ENCODE assay signal across 11 mouse cellular contexts in the genomic region with DNA sequence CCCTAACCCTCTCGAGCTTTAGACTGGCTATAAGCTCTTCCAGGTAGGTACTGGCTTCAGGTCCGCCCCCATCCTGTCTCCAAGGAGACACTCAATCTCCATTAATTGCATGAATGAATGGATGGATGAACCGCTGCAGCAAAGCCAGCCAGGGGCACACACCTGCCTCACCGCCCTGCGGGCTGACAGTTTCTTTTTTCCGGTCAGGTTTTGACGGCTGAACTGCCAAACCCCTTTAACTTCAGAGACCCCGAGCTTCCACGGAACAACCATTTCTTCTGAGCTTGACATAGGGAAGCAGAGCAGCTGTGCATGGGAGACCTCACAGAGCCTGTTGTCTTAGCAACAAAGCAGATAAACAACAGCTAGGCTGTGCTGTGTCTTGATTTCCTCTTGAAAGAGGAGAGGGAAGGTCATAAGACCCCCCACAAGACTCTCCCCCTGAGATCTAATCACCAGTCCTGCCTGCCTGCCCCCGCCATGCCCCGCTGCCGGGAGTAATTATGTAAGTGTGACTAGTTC. TPM values are rescaled to one million over a fixed set of nuclear protein-coding genes. Genes with fewer than 3 reads are reported as not detected.
DNase-seq lines count a peak whose midpoint lies in the region; ATAC-seq and TF ChIP-seq lines count a peak whose summit lies in the region.
"Had no signal": no experiment of that assay in that cellular context is flagged by ENCODE, and none has a peak within 500 bp of the region (broad histone marks: within the 10 kb centered on the region; RNA-seq: fewer than 3 reads in every experiment).

No protein-coding gene starts in this region.

- peaks cover 18% of the 10 kb centered on the region for H3K4me1 ChIP-seq in heart, embryonic 10.5 days
- no peaks in the 10 kb centered on the region for H3K4me1 ChIP-seq in forebrain, postnatal 0 days (ENCODE audit: insufficient read depth)
- peaks cover 16% of the 10 kb centered on the region for H3K4me1 ChIP-seq in midbrain, embryonic 11.5 days (ENCODE audit: control insufficient read depth, insufficient read depth, low read length)

- DNase-seq in heart, embryonic 10.5 days (ENCODE audit: low spot score) = no peak
- DNase-seq in heart, postnatal 36 days = no peak
- peak; percentile 70 for DNase-seq in brain, embryonic 14.5 days (ENCODE audit: low read depth)
- peak; percentile 35 for DNase-seq in forebrain, postnatal 0 days
- DNase-seq in midbrain, embryonic 11.5 days (ENCODE audit: low spot score, missing footprints) = peak; percentile 89
- no peak for DNase-seq in ovary, postnatal 10 days (ENCODE audit: low spot score)
- no peak for DNase-seq in cerebellum, adult 9-11 months
- DNase-seq: kidney, adult 2 months; liver, embryonic 13.5 days had no signal

- H3K4me2 ChIP-seq in forebrain, postnatal 0 days (ENCODE audit: low read depth) = no peak overlapping the region
- peak overlapping the region; percentile 14; the same call in 1 of the 2 replicates for H3K4me2 ChIP-seq in midbrain, embryonic 11.5 days
- H3K4me2 ChIP-seq: liver, embryonic 13.5 days had no signal

- H3K9ac ChIP-seq in forebrain, postnatal 0 days = no peak overlapping the region
- no peak overlapping the region for H3K9ac ChIP-seq in midbrain, embryonic 11.5 days (ENCODE audit: low read length)
- H3K9ac ChIP-seq: liver, embryonic 13.5 days had no signal

- H3K27me3 ChIP-seq in heart, embryonic 10.5 days (ENCODE audit: insufficient read depth, poor library complexity, severe bottlenecking) = 0 out of 2 replicates have a peak, but pooled peaks cover 3% of the 10 kb centered on the region
- no peaks in the 10 kb centered on the region for H3K27me3 ChIP-seq in forebrain, postnatal 0 days (ENCODE audit: insufficient read depth, low read length)
- H3K27me3 ChIP-seq in midbrain, embryonic 11.5 days (ENCODE audit: control insufficient read depth, insufficient read depth, low read length) = no peaks in the 10 kb centered on the region

- ATAC-seq in forebrain, postnatal 0 days = peak; percentile 82
- peak; percentile 79 for ATAC-seq in midbrain, embryonic 11.5 days (ENCODE audit: low FRiP score)
- no peak for ATAC-seq in inflammation-experienced regulatory T-cells, adult 6 months

- intact Hi-C loops in heart, postnatal 36 days (cut with DNase I) = no loop called here

- WGBS in heart, embryonic 10.5 days = 30% methylated on average over 12 of the region's 12 CpGs
- 43% methylated on average over 12 of the region's 12 CpGs for WGBS in forebrain, postnatal 0 days
- 20% methylated on average over 12 of the region's 12 CpGs for WGBS in midbrain, embryonic 11.5 days

- H3K4me3 ChIP-seq in heart, embryonic 10.5 days = 0 out of 2 replicates have a peak overlapping the region, but pooled peaks have one; percentile 27
- no peak overlapping the region for H3K4me3 ChIP-seq in forebrain, postnatal 0 days (ENCODE audit: low read depth, low read length)
- no peak overlapping the region for H3K4me3 ChIP-seq in midbrain, embryonic 11.5 days (ENCODE audit: low read depth, low read length)
- H3K4me3 ChIP-seq: liver, embryonic 13.5 days had no signal

- H3K9me3 ChIP-seq in heart, embryonic 10.5 days = no peaks in the 10 kb centered on the region
- H3K9me3 ChIP-seq in forebrain, postnatal 0 days (ENCODE audit: low read length) = no peaks in the 10 kb centered on the region
- H3K9me3 ChIP-seq in midbrain, embryonic 11.5 days (ENCODE audit: control insufficient read depth, low read length) = no peaks in the 10 kb centered on the region
- H3K9me3 ChIP-seq: liver, embryonic 13.5 days had no signal

- TF ChIP-seq CTCF in brain, embryonic 14.5 days (IDR thresholded peaks at IDR 0.05; ENCODE audit: borderline replicate concordance, extremely low read depth, insufficient read depth, insufficient read length) = no peak
- TF ChIP-seq CTCF in forebrain, postnatal 0 days (IDR thresholded peaks at IDR 0.05; ENCODE audit: low read depth) = no peak

- peak overlapping the region; percentile 22; the same call in 1 of the 2 replicates for H3K27ac ChIP-seq in heart, embryonic 10.5 days
- no peak overlapping the region for H3K27ac ChIP-seq in forebrain, postnatal 0 days (ENCODE audit: low read depth, low read length)
- H3K27ac ChIP-seq in midbrain, embryonic 11.5 days (ENCODE audit: low read depth, low read length) = peak overlapping the region; percentile 15; the same call in 1 of the 2 replicates
- H3K27ac ChIP-seq: liver, embryonic 13.5 days had no signal

- H3K36me3 ChIP-seq in heart, embryonic 10.5 days = no peaks in the 10 kb centered on the region
- H3K36me3 ChIP-seq in forebrain, postnatal 0 days (ENCODE audit: insufficient read depth) = no peaks in the 10 kb centered on the region
- H3K36me3 ChIP-seq in midbrain, embryonic 11.5 days (ENCODE audit: control insufficient read depth, insufficient read depth, low read length) = no peaks in the 10 kb centered on the region
- H3K36me3 ChIP-seq: liver, embryonic 13.5 days had no signal

- no peak for TF ChIP-seq POLR2A in brain, embryonic 14.5 days (IDR thresholded peaks at IDR 0.05; ENCODE audit: borderline replicate concordance, extremely low read depth, insufficient read depth, insufficient read length, poor library complexity, severe bottlenecking)

RNA-seq across cellular contexts. Expression of gene F2rl1, which starts 22.1 kb away (rescaled TPM):
- 0.23 TPM in 1 of 2 replicates, not detected in the other for polyA plus RNA-seq in heart, embryonic 10.5 days (2016; fragmentation: Nextera tagmentation; extraction: Ambion mirVana)
- under 1 TPM; 0.49 to 0.61 TPM for total RNA-seq in heart, postnatal 36 days (2021)
- polyA plus RNA-seq in brain, embryonic 14.5 days (2012; rRNA removed) = 0.43 and 0.44 TPM in 2 replicates
- total RNA-seq in forebrain, postnatal 0 days (2014; rRNA removed) = 0.19 and 0.23 TPM in 2 replicates
- polyA plus RNA-seq in forebrain, postnatal 0 days (2015; fragmentation: Nextera tagmentation; extraction: Ambion mirVana) = 0.05 and 0.13 TPM in 2 replicates
- 0.23 and 0.49 TPM in 2 replicates for polyA plus RNA-seq in midbrain, embryonic 11.5 days (2014; fragmentation: Nextera tagmentation; extraction: Ambion mirVana)
- 10 to 100 TPM; 11.0 to 24.6 (median 12.1) TPM for polyA plus RNA-seq in inflammation-experienced regulatory T-cells, adult 6 months (2017; shearing (Covaris generic))
- polyA plus RNA-seq: neural tube, embryonic 11.5 days had no signal

Comparison
In these comparisons a context has a peak if more than half of its experiments do, and no peak if none do; other contexts are left out.
1. DNase-seq: peak in brain, embryonic 14.5 days (single experiment), forebrain, postnatal 0 days (single experiment) and midbrain, embryonic 11.5 days (single experiment); none in heart, embryonic 10.5 days (single experiment), heart, postnatal 36 days (0 of 2), ovary, postnatal 10 days (single experiment) and cerebellum, adult 9-11 months (single experiment).